Mouse (Mus musculus) brain, embryonic 14.5 days (tissue): ENCODE data around the gene Thoc6.

Source experiments
- CTCF ChIP-seq: fragments of 200-500 bp; IDR thresholded peaks from 2 replicates; pipeline ENCODE4 v1.5.1; 2012; ENCODE audit warnings: inconsistent platforms, mild to moderate bottlenecking, moderate library complexity, borderline replicate concordance; ENCODE audit not compliant: insufficient read depth, insufficient read length; ENCODE audit errors: extremely low read depth
- POLR2A ChIP-seq: fragments of 200-500 bp; IDR thresholded peaks from 2 replicates; pipeline ENCODE4 v1.6.1; 2012; ENCODE audit warnings: mild to moderate bottlenecking, inconsistent platforms, borderline replicate concordance; ENCODE audit not compliant: poor library complexity, insufficient read depth, insufficient read length, severe bottlenecking; ENCODE audit errors: extremely low read depth

GRCm38 (mm10) chr17:23675564-23676281, 2.0 kb upstream of the Thoc6 start:
- TF ChIP-seq CTCF: no peak
- no peak for TF ChIP-seq POLR2A
